Mouse (Mus musculus) embryonic facial prominence, embryonic 15.5 days (tissue): ENCODE results near the gene Rpl7a. TPM values are rescaled to one million over a fixed set of nuclear protein-coding genes. Genes with fewer than 3 reads are reported as not detected.

Experiments
- ATAC-seq: fragments of 200-750 bp; cut with Nextera tagmentation; 2 replicates; pipeline ENCODE4 v1.8.0; 2017; ENCODE audit warnings: low read depth, moderate TSS enrichment; ENCODE audit not compliant: insufficient number of reproducible peaks, low FRiP score, low TSS enrichment
- H3K27ac ChIP-seq: fragments of 300-500 bp; sonication (generic); replicated peaks from 2 replicates; pipeline ENCODE4 v1.5.1; 2015; ENCODE audit warnings: mild to moderate bottlenecking, inconsistent platforms
- H3K27me3 ChIP-seq: fragments of 300-500 bp; sonication (generic); 2 replicates; pipeline ENCODE4 v1.6.1; 2015; ENCODE audit warnings: inconsistent platforms
- H3K36me3 ChIP-seq: fragments of 300-500 bp; sonication (generic); 2 replicates; pipeline ENCODE4 v1.6.1; 2015; ENCODE audit warnings: mild to moderate bottlenecking, inconsistent platforms
- H3K4me1 ChIP-seq: fragments of 300-500 bp; sonication (generic); 2 replicates; pipeline ENCODE4 v1.6.1; 2015; ENCODE audit warnings: inconsistent platforms
- H3K4me2 ChIP-seq: fragments of 300-500 bp; sonication (generic); replicated peaks from 2 replicates; pipeline ENCODE4 v1.6.1; 2015; ENCODE audit warnings: mild to moderate bottlenecking, inconsistent platforms
- H3K4me3 ChIP-seq: fragments of 300-500 bp; sonication (generic); replicated peaks from 2 replicates; pipeline ENCODE4 v1.5.1; 2015; ENCODE audit warnings: mild to moderate bottlenecking, inconsistent platforms
- H3K9ac ChIP-seq: fragments of 300-500 bp; sonication (generic); 2 replicates; pipeline ENCODE4 v1.6.1; 2015; ENCODE audit warnings: inconsistent platforms
- H3K9me3 ChIP-seq: fragments of 300-500 bp; sonication (generic); replicated peaks from 2 replicates; pipeline ENCODE4 v1.6.1; 2016; ENCODE audit warnings: inconsistent platforms
- WGBS: fragments of 180-500 bp; shearing (Covaris S2); methylation state at CpG from one replicate; pipeline ENCODE4 v1.1.7; 2015; 5-methylcytosine and 5-hydroxymethylcytosine counted together
- polyA plus RNA-seq: library from polyadenylated mRNA; unstranded; fragments of >200 nt; fragmentation: Nextera tagmentation; extraction: Ambion mirVana; gene quantifications from 2 replicates; pipeline ENCODE4 v1.2.1, GENCODE M21; 2015

Gene Rpl7a
- polyA plus RNA-seq, 1 experiment from 2014 or later, result 584 TPM

DNA sequence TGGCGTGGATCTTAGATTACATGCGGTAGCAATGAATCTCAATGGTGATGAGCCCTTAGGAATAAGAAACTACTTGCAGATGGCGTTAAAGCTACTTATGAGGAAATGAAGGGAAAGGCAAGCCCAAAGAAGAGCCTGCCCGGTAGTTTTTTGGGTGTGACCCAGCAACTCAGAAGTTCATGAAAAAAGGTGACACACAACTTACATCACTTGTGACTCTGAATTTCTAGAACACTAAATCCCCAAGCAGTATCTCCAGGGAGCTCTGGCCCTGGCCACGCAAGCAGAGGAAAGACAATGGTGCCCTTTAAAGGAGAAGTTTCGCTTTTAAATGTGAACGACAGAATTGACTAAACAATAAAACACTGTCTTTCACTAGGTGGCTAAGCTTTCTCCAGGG is 7.3 kb upstream of the Rpl7a start:
- H3K9me3 ChIP-seq, result no peaks in the 10 kb centered on the region

DNA sequence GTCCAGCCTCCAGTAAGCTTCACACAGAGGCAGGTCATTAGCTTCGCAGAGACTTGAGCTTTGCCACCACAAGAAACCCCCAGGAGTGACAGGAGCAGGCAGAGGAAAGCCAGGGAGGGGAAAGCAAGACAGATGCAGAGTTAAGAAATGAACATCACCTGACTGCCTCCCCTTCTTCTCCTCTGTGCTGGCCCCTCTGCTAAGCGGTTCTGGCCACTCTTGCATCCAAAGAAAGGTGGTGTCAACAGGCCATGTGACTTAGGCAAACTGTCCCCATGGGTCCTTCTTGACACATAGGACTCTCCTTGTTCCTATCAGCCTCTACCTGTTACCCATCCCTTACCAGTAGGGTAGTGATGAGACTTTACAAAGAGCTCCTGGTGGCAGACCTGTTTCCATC is 4.6 kb upstream of the Rpl7a start:
- H3K36me3 ChIP-seq, result peaks cover 39% of the 10 kb centered on the region
- H3K4me1 ChIP-seq, result peaks cover 47% of the 10 kb centered on the region
- 84% methylated on average over 2 of the region's 2 CpGs for WGBS
- no peak overlapping the region for H3K9ac ChIP-seq
- H3K27ac ChIP-seq, result no peak overlapping the region
- ATAC-seq, result no peak
- no peak overlapping the region for H3K4me2 ChIP-seq
- H3K27me3 ChIP-seq, result no peaks in the 10 kb centered on the region
- no peak overlapping the region for H3K4me3 ChIP-seq
- no peaks in the 10 kb centered on the region for H3K9me3 ChIP-seq

More for the DNA sequence above, 7.3 kb upstream of the Rpl7a start:
- peaks cover 59% of the 10 kb centered on the region for H3K36me3 ChIP-seq
- 8% methylated on average over 7 of the region's 7 CpGs for WGBS
- H3K4me2 ChIP-seq, result peak overlapping the region; percentile 73
- ATAC-seq, result no peak
- peak overlapping the region; percentile 67 for H3K9ac ChIP-seq
- H3K4me1 ChIP-seq, result peaks cover 39% of the 10 kb centered on the region
- H3K27me3 ChIP-seq, result no peaks in the 10 kb centered on the region
- peak overlapping the region; percentile 93 for H3K27ac ChIP-seq
- H3K4me3 ChIP-seq, result peak overlapping the region; percentile 87

DNA sequence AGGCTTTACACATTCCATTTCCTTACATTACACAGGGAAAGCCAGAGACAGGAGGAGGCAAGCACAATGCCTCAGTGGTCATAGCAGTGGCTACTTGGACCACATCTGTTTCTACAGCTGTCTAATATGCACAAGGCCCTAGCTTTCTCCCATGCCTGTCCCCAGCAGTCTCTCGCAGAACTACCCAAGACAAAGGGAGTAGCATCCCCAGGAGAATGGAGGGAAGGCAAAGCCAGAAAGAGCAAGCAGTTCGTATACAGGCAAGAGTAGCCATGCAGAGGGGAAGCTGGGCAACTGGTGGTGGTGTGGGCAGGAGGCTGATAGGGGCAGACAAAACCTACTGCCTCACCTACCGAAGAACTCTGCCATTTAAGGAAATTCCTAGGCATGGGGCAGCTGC is 4.1 kb upstream of the Rpl7a start:
- H3K9me3 ChIP-seq, result no peaks in the 10 kb centered on the region
- no peak for ATAC-seq
- no peak overlapping the region for H3K9ac ChIP-seq
- no peak overlapping the region for H3K27ac ChIP-seq
- H3K4me3 ChIP-seq, result no peak overlapping the region
- H3K4me2 ChIP-seq, result no peak overlapping the region
- peaks cover 39% of the 10 kb centered on the region for H3K36me3 ChIP-seq
- 95% methylated on average over 3 of the region's 3 CpGs for WGBS
- H3K27me3 ChIP-seq, result no peaks in the 10 kb centered on the region
- H3K4me1 ChIP-seq, result peaks cover 44% of the 10 kb centered on the region

DNA sequence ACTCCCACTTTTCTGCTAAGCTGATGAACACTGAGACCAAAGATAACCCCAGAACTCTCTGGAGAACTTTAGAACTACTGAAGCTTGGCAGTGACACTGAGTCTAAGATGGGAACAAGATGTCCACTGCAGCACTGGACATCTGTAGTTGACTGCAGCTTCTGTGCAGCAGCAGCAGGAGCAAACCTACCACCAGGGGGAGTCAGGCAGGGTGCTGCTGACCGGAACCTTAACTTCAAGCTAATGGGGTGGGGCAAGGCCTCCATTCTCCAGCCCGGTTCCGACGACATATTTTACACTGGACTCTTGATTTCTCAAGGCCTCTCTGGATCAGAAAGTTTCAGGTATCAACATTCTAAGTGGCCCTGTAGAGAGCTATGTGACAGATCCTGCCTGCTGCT is 3.5 kb upstream of the Rpl7a start:
- no peak for ATAC-seq
- 58% methylated on average over 4 of the region's 4 CpGs for WGBS
- peaks cover 42% of the 10 kb centered on the region for H3K36me3 ChIP-seq
- no peak overlapping the region for H3K27ac ChIP-seq
- H3K4me2 ChIP-seq, result no peak overlapping the region
- no peak overlapping the region for H3K9ac ChIP-seq
- H3K9me3 ChIP-seq, result no peaks in the 10 kb centered on the region
- H3K4me1 ChIP-seq, result peaks cover 43% of the 10 kb centered on the region
- no peak overlapping the region for H3K4me3 ChIP-seq
- H3K27me3 ChIP-seq, result no peaks in the 10 kb centered on the region

- 75% methylated on average over 18 of the region's 18 CpGs for WGBS
- Histone ChIP-seq H3K4me3 (peak overlapping the region; percentile 61), H3K27me3 (no peaks in the 10 kb centered on the region), H3K36me3 (peaks cover 59% of the 10 kb centered on the region), H3K4me1 (peaks cover 47% of the 10 kb centered on the region), H3K9ac (peak overlapping the region; percentile 61), H3K9me3 (no peaks in the 10 kb centered on the region), H3K27ac (no peak overlapping the region), H3K4me2 (peak overlapping the region; percentile 63)
- no peak for ATAC-seq
Measured at GRCm38 (mm10) chr2:26908710-26909386, 1.7 kb upstream of the Rpl7a start.

- no peak for ATAC-seq
Measured at GRCm38 (mm10) chr2:26909387-26909784, 1.2 kb upstream of the Rpl7a start.

GRCm38 (mm10) chr2:26910994-26911765 is 616 bp downstream of the Rpl7a start:
- Histone ChIP-seq H3K27ac (peak overlapping the region; percentile 93), H3K9me3 (no peaks in the 10 kb centered on the region), H3K4me2 (peak overlapping the region; percentile 91), H3K9ac (peak overlapping the region; percentile 91), H3K27me3 (no peaks in the 10 kb centered on the region), H3K4me1 (peaks cover 59% of the 10 kb centered on the region), H3K36me3 (peaks cover 45% of the 10 kb centered on the region), H3K4me3 (peak overlapping the region; percentile 61)
- 1% methylated on average over 37 of the region's 37 CpGs for whole genome bisulfite sequencing
- ATAC-seq, result 0 out of 2 replicates have a peak, but pooled peaks have one; percentile 30

More at GRCm38 (mm10) chr2:26909387-26909784, 1.2 kb upstream of the Rpl7a start:
- Histone ChIP-seq H3K27ac (peak overlapping the region; percentile 87), H3K9ac (peak overlapping the region; percentile 61), H3K4me3 (peak overlapping the region; percentile 61), H3K4me2 (peak overlapping the region; percentile 63), H3K4me1 (peaks cover 45% of the 10 kb centered on the region), H3K27me3 (no peaks in the 10 kb centered on the region), H3K36me3 (peaks cover 63% of the 10 kb centered on the region), H3K9me3 (no peaks in the 10 kb centered on the region)

DNA sequence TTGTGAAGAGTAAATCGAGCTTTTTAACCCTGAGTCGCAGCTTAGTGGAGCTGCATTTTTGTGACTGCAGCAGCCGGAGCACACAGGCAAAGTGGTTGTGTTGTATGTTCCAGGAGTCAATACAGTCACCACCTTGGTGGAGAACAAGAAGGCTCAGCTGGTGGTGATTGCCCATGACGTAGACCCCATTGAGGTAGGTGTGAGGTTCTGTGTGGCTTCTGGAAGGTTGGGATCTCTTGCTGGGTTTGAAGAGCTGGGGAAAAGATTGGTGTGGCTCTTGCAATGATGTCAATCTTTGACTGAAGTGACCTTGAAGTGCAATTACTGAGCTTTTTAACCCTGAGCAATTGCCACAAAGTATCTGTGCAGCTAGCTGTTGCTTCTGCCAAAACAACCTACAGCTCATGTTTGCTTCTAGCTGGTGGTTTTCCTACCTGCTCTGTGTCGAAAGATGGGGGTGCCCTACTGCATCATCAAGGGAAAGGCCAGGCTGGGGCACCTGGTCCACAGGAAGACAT is 1.7 kb downstream of the Rpl7a start:
- WGBS, result 60% methylated on average over 5 of the region's 5 CpGs
- Histone ChIP-seq H3K27me3 (no peaks in the 10 kb centered on the region), H3K4me2 (peak overlapping the region; percentile 91), H3K4me1 (peaks cover 65% of the 10 kb centered on the region), H3K9me3 (no peaks in the 10 kb centered on the region), H3K4me3 (peak overlapping the region; percentile 61), H3K27ac (no peak overlapping the region), H3K9ac (peak overlapping the region; percentile 91), H3K36me3 (peaks cover 34% of the 10 kb centered on the region)
- no peak for ATAC-seq

GRCm38 (mm10) chr2:26913416-26914147 is 3.0 kb downstream of the Rpl7a start:
- Histone ChIP-seq H3K9me3 (no peaks in the 10 kb centered on the region), H3K36me3 (peaks cover 31% of the 10 kb centered on the region), H3K27ac (no peak overlapping the region), H3K4me3 (0 out of 2 replicates have a peak overlapping the region, but pooled peaks have one; percentile 3), H3K9ac (no peak overlapping the region), H3K4me1 (peaks cover 61% of the 10 kb centered on the region), H3K4me2 (no peak overlapping the region), H3K27me3 (no peaks in the 10 kb centered on the region)
- WGBS, result 81% methylated on average over 17 of the region's 17 CpGs
- ATAC-seq, result no peak

DNA sequence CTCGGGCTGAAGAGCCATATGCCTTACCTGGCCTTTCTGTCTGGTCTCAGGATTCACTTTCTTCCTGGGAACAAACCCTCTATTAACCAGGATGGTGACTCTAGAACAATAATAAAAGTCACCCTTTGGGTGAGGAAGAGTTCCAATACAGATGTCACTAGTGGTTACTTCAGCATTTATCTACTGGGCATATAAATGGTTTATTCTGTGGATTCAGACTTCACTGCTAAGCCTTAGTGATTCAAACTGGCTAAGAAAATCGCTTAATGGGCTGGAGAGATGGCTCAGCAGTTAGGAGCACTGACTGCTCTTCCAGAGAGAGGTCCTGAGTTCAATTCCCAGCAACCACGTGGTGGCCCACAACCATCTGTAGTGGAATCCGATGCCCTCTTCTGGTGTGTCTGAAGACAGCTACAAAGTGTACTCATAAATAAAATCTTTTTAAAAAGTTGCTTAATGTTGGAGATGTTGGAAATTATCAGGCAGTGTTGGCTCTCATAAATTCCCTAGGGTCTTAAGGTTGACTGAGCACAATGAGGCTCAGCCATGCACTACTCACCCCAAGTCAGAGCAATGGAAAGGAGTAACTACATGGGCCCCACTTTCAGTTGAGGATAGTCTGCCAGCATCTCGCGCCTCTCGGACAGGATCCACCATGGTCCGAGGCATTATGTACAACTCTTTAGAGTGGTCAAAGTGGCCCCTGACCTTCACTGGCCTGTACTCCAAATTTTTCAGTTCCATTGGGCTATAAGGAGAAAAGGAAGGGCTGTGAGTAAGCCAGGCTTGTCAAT is 3.8 kb downstream of the Rpl7a start:
- Histone ChIP-seq H3K4me1 (peaks cover 53% of the 10 kb centered on the region), H3K9ac (no peak overlapping the region), H3K4me2 (0 out of 2 replicates have a peak overlapping the region, but pooled peaks have one; percentile 96), H3K36me3 (peaks cover 38% of the 10 kb centered on the region), H3K27me3 (no peaks in the 10 kb centered on the region), H3K27ac (no peak overlapping the region), H3K9me3 (no peaks in the 10 kb centered on the region), H3K4me3 (0 out of 2 replicates have a peak overlapping the region, but pooled peaks have one; percentile 3)
- ATAC-seq, result no peak
- WGBS, result 65% methylated on average over 8 of the region's 8 CpGs
